Mouse (Mus musculus) embryonic facial prominence, embryonic 13.5 days (tissue): ENCODE measurements around the gene Plekhg5. TPM values are rescaled to one million over a fixed set of nuclear protein-coding genes. Genes with fewer than 3 reads are reported as not detected.

Experiments
- ATAC-seq: fragments of 200-750 bp; cut with Nextera tagmentation; 2 replicates; pipeline ENCODE4 v1.8.0; 2017; ENCODE audit warnings: low read depth; ENCODE audit not compliant: insufficient number of reproducible peaks, insufficient read depth, low FRiP score, low TSS enrichment
- H3K27ac ChIP-seq: fragments of 300-500 bp; sonication (generic); 2 replicates; pipeline ENCODE4 v1.5.1; 2015; ENCODE audit warnings: moderate library complexity, mild to moderate bottlenecking, inconsistent platforms
- H3K27me3 ChIP-seq: fragments of 300-500 bp; sonication (generic); 2 replicates; pipeline ENCODE4 v1.6.1; 2015; ENCODE audit warnings: mild to moderate bottlenecking, inconsistent platforms
- H3K36me3 ChIP-seq: fragments of 300-500 bp; sonication (generic); 2 replicates; pipeline ENCODE4 v1.6.1; 2015; ENCODE audit warnings: mild to moderate bottlenecking, inconsistent platforms
- H3K4me1 ChIP-seq: fragments of 300-500 bp; sonication (generic); 2 replicates; pipeline ENCODE4 v1.6.1; 2015; ENCODE audit warnings: inconsistent platforms
- H3K4me2 ChIP-seq: fragments of 300-500 bp; sonication (generic); 2 replicates; pipeline ENCODE4 v1.6.1; 2015; ENCODE audit warnings: moderate library complexity, mild to moderate bottlenecking, inconsistent platforms
- H3K4me3 ChIP-seq: fragments of 300-500 bp; sonication (generic); 2 replicates; pipeline ENCODE4 v1.5.1; 2015; ENCODE audit warnings: mild to moderate bottlenecking, inconsistent platforms
- H3K9ac ChIP-seq: fragments of 300-500 bp; sonication (generic); 2 replicates; pipeline ENCODE4 v1.6.1; 2015; ENCODE audit warnings: mild to moderate bottlenecking, inconsistent platforms
- H3K9me3 ChIP-seq: fragments of 300-500 bp; sonication (generic); 2 replicates; pipeline ENCODE4 v1.6.1; 2016; ENCODE audit warnings: inconsistent platforms
- WGBS: fragments of 180-500 bp; shearing (Covaris S2); methylation state at CpG from one replicate; pipeline ENCODE4 v1.1.7; 2015; ENCODE audit warnings: mixed read lengths; 5-methylcytosine and 5-hydroxymethylcytosine counted together
- polyA plus RNA-seq: library from polyadenylated mRNA; unstranded; fragments of >200 nt; fragmentation: Nextera tagmentation; extraction: Ambion mirVana; gene quantifications from 2 replicates; pipeline ENCODE4 v1.2.1, GENCODE M21; 2015

The Plekhg5 gene
- polyA plus RNA-seq, 1 experiment from 2014 or later = 19.5 TPM

DNA sequence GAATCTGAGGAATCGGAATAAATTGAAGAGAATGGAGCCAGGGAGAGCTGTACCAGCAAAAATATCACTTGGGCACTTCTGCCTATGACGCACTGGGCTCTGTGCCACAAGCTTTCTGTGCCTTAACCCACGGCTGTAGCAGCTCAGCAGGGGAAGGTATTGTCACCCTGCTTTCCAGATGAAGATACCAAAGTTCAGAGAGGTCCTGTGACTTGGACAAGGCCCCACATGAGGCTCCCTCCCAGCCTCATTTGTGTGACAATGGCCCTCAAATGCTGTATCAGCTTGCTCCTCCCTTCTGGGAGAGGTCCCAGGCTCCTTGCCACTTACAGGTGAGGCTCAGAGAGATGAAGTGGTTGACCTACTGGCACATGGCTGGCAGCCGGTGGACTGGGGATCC is 15.8 kb downstream of the Plekhg5 start:
- no peaks in the 10 kb centered on the region for H3K9me3 ChIP-seq
- no peaks in the 10 kb centered on the region for H3K27me3 ChIP-seq
- peak overlapping the region; percentile 88 for H3K4me2 ChIP-seq
- H3K27ac ChIP-seq = peak overlapping the region; percentile 45; the same call in 1 of the 2 replicates
- peak overlapping the region; percentile 88 for H3K4me3 ChIP-seq
- peak overlapping the region; percentile 92 for H3K9ac ChIP-seq
- 43% methylated on average over 4 of the region's 4 CpGs for WGBS
- peaks cover 23% of the 10 kb centered on the region; the same call in 1 of the 2 replicates for H3K36me3 ChIP-seq
- H3K4me1 ChIP-seq = peaks cover 38% of the 10 kb centered on the region
- ATAC-seq = no peak

GRCm38 (mm10) chr4:152088556-152089120 is 16.3 kb downstream of the Plekhg5 start:
- H3K4me1 ChIP-seq = peaks cover 41% of the 10 kb centered on the region
- peak overlapping the region; percentile 88 for H3K4me2 ChIP-seq
- WGBS = 47% methylated on average over 8 of the region's 8 CpGs
- no peaks in the 10 kb centered on the region for H3K27me3 ChIP-seq
- H3K9me3 ChIP-seq = no peaks in the 10 kb centered on the region
- peak overlapping the region; percentile 88 for H3K4me3 ChIP-seq
- peak overlapping the region; percentile 45; the same call in 1 of the 2 replicates for H3K27ac ChIP-seq
- ATAC-seq = no peak
- peak overlapping the region; percentile 92; the same call in 1 of the 2 replicates for H3K9ac ChIP-seq
- H3K36me3 ChIP-seq = peaks cover 23% of the 10 kb centered on the region; the same call in 1 of the 2 replicates

DNA sequence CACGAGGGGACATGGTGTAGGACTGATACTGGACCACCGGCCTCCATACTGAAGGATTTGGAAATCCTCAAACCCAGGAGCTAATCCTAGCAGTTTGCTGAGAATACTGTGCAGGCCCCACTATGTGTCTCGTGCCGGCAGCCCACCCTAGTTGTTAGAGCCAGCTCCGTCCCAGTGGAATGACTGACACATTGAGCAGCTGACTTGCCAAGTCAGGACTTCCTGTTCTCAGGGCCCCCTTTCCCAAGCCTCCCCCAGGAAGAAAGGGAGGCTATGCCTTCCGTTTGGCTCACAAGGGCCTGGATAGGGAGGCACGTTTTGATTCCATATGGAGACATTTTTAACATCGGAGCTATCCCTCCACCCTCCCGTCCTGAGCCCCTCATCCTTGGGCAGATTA is 17.9 kb downstream of the Plekhg5 start:
- ATAC-seq = no peak
- peaks cover 28% of the 10 kb centered on the region; the same call in 1 of the 2 replicates for H3K36me3 ChIP-seq
- H3K4me1 ChIP-seq = peaks cover 41% of the 10 kb centered on the region
- no peak overlapping the region for H3K9ac ChIP-seq
- H3K4me2 ChIP-seq = no peak overlapping the region
- no peaks in the 10 kb centered on the region for H3K9me3 ChIP-seq
- H3K27me3 ChIP-seq = no peaks in the 10 kb centered on the region
- 69% methylated on average over 9 of the region's 9 CpGs for WGBS
- H3K27ac ChIP-seq = no peak overlapping the region
- no peak overlapping the region for H3K4me3 ChIP-seq

- 0 out of 2 replicates have a peak overlapping the region, but pooled peaks have one; percentile 1 for H3K4me3 ChIP-seq
- H3K9me3 ChIP-seq = no peaks in the 10 kb centered on the region
- H3K9ac ChIP-seq = peak overlapping the region; percentile 32; the same call in 1 of the 2 replicates
- peaks cover 50% of the 10 kb centered on the region for H3K4me1 ChIP-seq
- 46% methylated on average over 8 of the region's 8 CpGs for WGBS
- H3K36me3 ChIP-seq = peaks cover 28% of the 10 kb centered on the region; the same call in 1 of the 2 replicates
- peak overlapping the region; percentile 72 for H3K27ac ChIP-seq
- peak; percentile 43; the same call in 1 of the 2 replicates for ATAC-seq
- H3K4me2 ChIP-seq = peak overlapping the region; percentile 9; the same call in 1 of the 2 replicates
- H3K27me3 ChIP-seq = no peaks in the 10 kb centered on the region
Measured at GRCm38 (mm10) chr4:152092751-152093293, 20.5 kb downstream of the Plekhg5 start.

GRCm38 (mm10) chr4:152094233-152094632 is 21.9 kb downstream of the Plekhg5 start:
- Histone ChIP-seq H3K4me3 (no peak overlapping the region), H3K4me2 (no peak overlapping the region), H3K4me1 (peaks cover 45% of the 10 kb centered on the region), H3K27me3 (no peaks in the 10 kb centered on the region), H3K27ac (no peak overlapping the region), H3K9me3 (no peaks in the 10 kb centered on the region), H3K36me3 (peaks cover 25% of the 10 kb centered on the region; the same call in 1 of the 2 replicates), H3K9ac (no peak overlapping the region)
- ATAC-seq = no peak
- WGBS = 91% methylated on average over 12 of the region's 12 CpGs

GRCm38 (mm10) chr4:152095937-152096910 is 23.9 kb downstream of the Plekhg5 start:
- Histone ChIP-seq H3K9me3 (no peaks in the 10 kb centered on the region), H3K27ac (no peak overlapping the region; the same call in 1 of the 2 replicates), H3K27me3 (no peaks in the 10 kb centered on the region), H3K4me3 (peak overlapping the region; percentile 13), H3K4me2 (peak overlapping the region; percentile 16), H3K9ac (peak overlapping the region; percentile 40), H3K4me1 (peaks cover 44% of the 10 kb centered on the region), H3K36me3 (peaks cover 13% of the 10 kb centered on the region; the same call in 1 of the 2 replicates)
- ATAC-seq = no peak
- WGBS = 25% methylated on average over 27 of the region's 27 CpGs

- Histone ChIP-seq H3K9ac (peak overlapping the region; percentile 40), H3K9me3 (no peaks in the 10 kb centered on the region), H3K27me3 (no peaks in the 10 kb centered on the region), H3K4me3 (peak overlapping the region; percentile 13), H3K36me3 (peaks cover 10% of the 10 kb centered on the region), H3K4me1 (peaks cover 44% of the 10 kb centered on the region), H3K27ac (peak overlapping the region; percentile 51; the same call in 1 of the 2 replicates), H3K4me2 (peak overlapping the region; percentile 16)
- ATAC-seq = no peak
- WGBS = 36% methylated on average over 6 of the region's 6 CpGs
Measured at GRCm38 (mm10) chr4:152096927-152097326, 24.6 kb downstream of the Plekhg5 start.

- Histone ChIP-seq H3K27ac (no peak overlapping the region), H3K4me2 (peak overlapping the region; percentile 19; the same call in 1 of the 2 replicates), H3K4me1 (peaks cover 33% of the 10 kb centered on the region), H3K27me3 (no peaks in the 10 kb centered on the region), H3K9ac (no peak overlapping the region), H3K4me3 (no peak overlapping the region), H3K9me3 (no peaks in the 10 kb centered on the region), H3K36me3 (peaks cover 18% of the 10 kb centered on the region)
- WGBS = 24% methylated on average over 11 of the region's 11 CpGs
- no peak for ATAC-seq
Measured at GRCm38 (mm10) chr4:152097911-152098799, 25.9 kb downstream of the Plekhg5 start.

GRCm38 (mm10) chr4:152100541-152100940 is 28.2 kb downstream of the Plekhg5 start:
- Histone ChIP-seq H3K27ac (peak overlapping the region; percentile 16; the same call in 1 of the 2 replicates), H3K36me3 (peaks cover 34% of the 10 kb centered on the region), H3K4me1 (peaks cover 30% of the 10 kb centered on the region), H3K4me3 (no peak overlapping the region), H3K27me3 (no peaks in the 10 kb centered on the region), H3K9ac (0 out of 2 replicates have a peak overlapping the region, but pooled peaks have one; percentile 46), H3K9me3 (no peaks in the 10 kb centered on the region), H3K4me2 (no peak overlapping the region)
- no peak for ATAC-seq
- 68% methylated on average over 11 of the region's 11 CpGs for WGBS

DNA sequence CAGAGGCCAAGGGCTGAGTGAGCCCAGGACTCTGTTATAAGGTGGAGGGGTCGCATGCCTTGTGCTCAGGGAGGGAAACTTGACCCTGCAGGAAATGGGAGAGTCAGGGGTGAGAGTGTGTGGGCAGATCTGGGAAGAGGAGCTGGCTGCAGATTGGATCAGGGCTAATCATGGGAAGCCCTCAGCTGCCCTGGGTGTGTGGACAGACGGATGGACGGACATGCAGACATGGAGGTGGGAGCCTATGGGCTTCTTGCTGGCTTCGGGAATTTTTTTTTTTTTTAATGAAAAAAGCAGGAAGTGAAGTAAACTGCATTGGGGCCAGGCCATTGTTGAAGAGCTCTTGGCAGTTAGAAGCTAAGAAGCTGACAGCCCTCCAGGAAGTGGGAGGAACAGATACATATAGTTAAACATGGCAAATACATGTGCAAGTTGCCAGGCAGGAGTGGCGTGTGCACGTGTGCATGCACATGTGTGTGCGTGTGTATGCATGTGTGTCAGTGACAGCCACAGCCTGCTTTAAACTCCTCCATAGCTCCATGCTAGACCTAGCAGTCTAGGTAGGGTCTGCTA is 28.9 kb downstream of the Plekhg5 start:
- Histone ChIP-seq H3K9ac (0 out of 2 replicates have a peak overlapping the region, but pooled peaks have one; percentile 46), H3K36me3 (peaks cover 40% of the 10 kb centered on the region), H3K27me3 (no peaks in the 10 kb centered on the region), H3K27ac (0 out of 2 replicates have a peak overlapping the region, but pooled peaks have one; percentile 16), H3K4me1 (peaks cover 27% of the 10 kb centered on the region), H3K9me3 (no peaks in the 10 kb centered on the region), H3K4me3 (no peak overlapping the region), H3K4me2 (no peak overlapping the region)
- WGBS = 46% methylated on average over 7 of the region's 7 CpGs
- no peak for ATAC-seq
